Mouse (Mus musculus) myocyte (in vitro differentiated cells): ENCODE results near the gene She.

Experiments used
- REST ChIP-seq: IDR thresholded peaks from one replicate; pipeline ENCODE4 v1.6.1; 2011; ENCODE audit warnings: mild to moderate bottlenecking, control low read depth, moderate library complexity; ENCODE audit not compliant: insufficient read depth, insufficient read length
- USF1 ChIP-seq: IDR thresholded peaks from one replicate; pipeline ENCODE4 v1.6.1; 2011; ENCODE audit warnings: low read depth, mild to moderate bottlenecking, control low read depth, moderate library complexity

DNA sequence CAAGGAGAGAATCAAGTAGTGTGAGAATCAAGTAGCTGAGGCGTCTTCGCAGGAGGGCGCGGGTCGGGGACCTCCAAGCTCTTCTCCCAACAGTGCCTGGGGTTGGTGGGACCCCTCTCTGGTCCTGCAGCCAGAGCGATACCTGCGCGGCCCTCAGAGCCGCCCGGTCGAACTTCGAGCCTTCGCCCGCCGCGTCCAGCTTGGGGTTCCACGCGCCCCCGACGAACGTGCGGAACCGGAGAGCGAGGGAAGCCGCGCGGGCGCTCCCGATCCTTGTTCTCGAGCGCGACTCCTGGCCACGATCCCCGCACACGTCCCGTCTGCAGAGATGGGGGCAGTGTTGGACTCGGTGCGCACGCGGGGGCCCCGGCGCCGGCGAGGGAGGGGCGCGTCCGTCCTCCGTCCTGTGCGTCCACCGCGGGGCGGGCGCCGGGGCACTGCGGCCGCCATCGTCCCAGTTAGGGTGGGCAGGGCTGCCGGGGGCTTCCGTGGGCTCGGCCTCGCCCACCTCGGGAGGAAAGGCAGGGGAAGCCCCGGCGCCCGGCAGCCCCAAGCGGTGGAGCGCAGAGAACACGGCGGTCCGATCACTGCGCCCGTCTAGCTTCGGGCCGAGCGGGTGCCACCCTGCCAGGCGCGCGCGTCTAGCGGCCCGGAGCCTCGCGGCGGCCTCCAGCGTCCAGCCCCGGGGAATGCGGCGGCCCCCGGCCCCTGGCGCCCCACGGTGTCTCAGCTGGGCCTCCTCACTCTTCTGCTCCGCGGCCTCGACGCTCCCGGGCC, at the start of gene She:
- TF ChIP-seq REST (no peak), USF1 (no peak)
